ENCODE assay signal across 9 mouse cellular contexts in the genomic region with DNA sequence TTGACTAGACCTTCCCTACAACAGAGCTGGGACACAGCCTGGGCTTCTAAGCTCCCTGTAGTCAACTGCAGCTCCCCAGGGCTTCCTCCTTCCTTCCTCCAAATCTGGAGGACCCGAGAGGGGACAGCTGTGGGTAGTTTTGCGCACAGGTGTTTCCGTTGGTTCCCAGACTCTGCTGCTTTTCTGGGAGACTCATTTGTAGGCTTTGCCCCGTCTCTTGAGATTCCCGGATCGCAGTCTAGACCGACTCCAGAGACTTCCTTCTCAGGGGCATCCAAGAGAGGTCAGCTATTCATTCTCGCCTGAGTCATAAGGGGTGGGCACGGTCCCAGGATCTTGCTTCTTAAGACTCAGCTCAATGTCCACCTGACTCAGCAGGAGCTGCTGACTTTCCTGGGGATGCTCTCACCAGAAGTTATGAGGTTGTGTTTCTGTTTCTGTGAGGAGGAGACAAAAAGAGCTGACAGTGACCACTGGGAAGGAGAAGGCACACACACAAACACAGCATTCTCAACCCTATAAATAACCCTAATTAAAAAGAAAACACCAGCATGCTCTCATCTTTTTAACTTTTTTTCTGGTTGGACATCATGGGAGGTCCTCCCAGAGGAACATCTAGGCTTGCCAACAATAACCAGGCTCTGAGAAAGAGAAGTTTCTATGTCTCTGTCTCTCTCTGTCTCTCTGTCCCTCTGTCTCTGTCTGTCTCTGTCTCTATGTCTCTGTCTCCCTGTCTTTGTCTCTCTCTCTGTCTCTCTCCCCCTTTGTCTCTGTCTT.
DNase-seq lines count a peak whose midpoint lies in the region; ATAC-seq and TF ChIP-seq lines count a peak whose summit lies in the region.
"Had no signal": no experiment of that assay in that cellular context is flagged by ENCODE, and none has a peak within 500 bp of the region (broad histone marks: within the 10 kb centered on the region; RNA-seq: fewer than 3 reads in every experiment).

No protein-coding gene starts in this region.

- no peaks in the 10 kb centered on the region for H3K4me1 ChIP-seq in lung, postnatal 0 days (ENCODE audit: insufficient read depth, low read depth, low read length)
- peaks cover 25% of the 10 kb centered on the region for H3K4me1 ChIP-seq in thymus, adult 2 months (replicated peaks; ENCODE audit: control insufficient read depth, insufficient read depth, low read length)
- H3K4me1 ChIP-seq in hindbrain, embryonic 12.5 days = no peaks in the 10 kb centered on the region
- H3K4me1 ChIP-seq: liver, embryonic 12.5 days had no signal

- TF ChIP-seq POLR2A in thymus, adult 2 months (IDR thresholded peaks at IDR 0.05; ENCODE audit: control insufficient read depth, extremely low read depth, insufficient read depth, low read length, poor library complexity) = no peak

- H3K4me2 ChIP-seq in lung, postnatal 0 days (replicated peaks; ENCODE audit: low read depth, low read length) = no peak overlapping the region
- no peak overlapping the region for H3K4me2 ChIP-seq in hindbrain, embryonic 12.5 days (replicated peaks)
- H3K4me2 ChIP-seq: liver, embryonic 12.5 days had no signal

- H3K4me3 ChIP-seq in lung, postnatal 0 days (ENCODE audit: low read depth, low read length) = no peak overlapping the region
- H3K4me3 ChIP-seq in gastrocnemius, adult 2 months = peak overlapping the region; percentile 42
- H3K4me3 ChIP-seq in thymus, adult 2 months (ENCODE audit: control insufficient read depth, insufficient read depth, low read length) = no peak overlapping the region
- no peak overlapping the region for H3K4me3 ChIP-seq in hindbrain, embryonic 12.5 days
- H3K4me3 ChIP-seq: liver, embryonic 12.5 days had no signal

- no peak for DNase-seq in lung, postnatal 0 days (ENCODE audit: low spot score)
- no peak for DNase-seq in lung, postnatal 4 days
- peak; percentile 70 for DNase-seq in gastrocnemius, adult 2 months
- peak; percentile 48 to 62 for DNase-seq in kidney, adult 8-10 months
- peak; percentile 43 for DNase-seq in thymus, adult 2 months
- no peak for DNase-seq in left cerebral cortex, adult 9 months (ENCODE audit: low spot score in 2 of 2)

- H3K27me3 ChIP-seq in lung, postnatal 0 days (replicated peaks; ENCODE audit: insufficient read depth, low read length) = no peaks in the 10 kb centered on the region
- H3K27me3 ChIP-seq in thymus, adult 2 months (ENCODE audit: control insufficient read depth, insufficient read depth, low read length) = no peaks in the 10 kb centered on the region
- H3K27me3 ChIP-seq in hindbrain, embryonic 12.5 days = no peaks in the 10 kb centered on the region
- H3K27me3 ChIP-seq: liver, embryonic 12.5 days had no signal

- intact Hi-C loops in gastrocnemius, adult 2 months (cut with DNase I) = no loop called here

- no peaks in the 10 kb centered on the region for H3K36me3 ChIP-seq in lung, postnatal 0 days (ENCODE audit: insufficient read depth, low read length)
- no peaks in the 10 kb centered on the region for H3K36me3 ChIP-seq in thymus, adult 2 months (ENCODE audit: control insufficient read depth, insufficient read depth, low read length)
- H3K36me3 ChIP-seq in hindbrain, embryonic 12.5 days = no peaks in the 10 kb centered on the region
- H3K36me3 ChIP-seq: liver, embryonic 12.5 days had no signal

- TF ChIP-seq CTCF in lung, postnatal 0 days (IDR thresholded peaks at IDR 0.05) = no peak
- no peak for TF ChIP-seq CTCF in gastrocnemius, adult 2 months (IDR thresholded peaks at IDR 0.05)
- no peak for TF ChIP-seq CTCF in thymus, adult 2 months (IDR thresholded peaks at IDR 0.05; ENCODE audit: borderline replicate concordance, control insufficient read depth, extremely low read depth, insufficient read depth, low read length, poor library complexity)

- no peak overlapping the region for H3K27ac ChIP-seq in lung, postnatal 0 days (ENCODE audit: low read length)
- peak overlapping the region; percentile 59 for H3K27ac ChIP-seq in gastrocnemius, adult 2 months
- peak overlapping the region; percentile 31; the same call in 1 of the 2 replicates for H3K27ac ChIP-seq in thymus, adult 2 months (ENCODE audit: control insufficient read depth, insufficient read depth, low read length)
- H3K27ac ChIP-seq in hindbrain, embryonic 12.5 days = no peak overlapping the region
- H3K27ac ChIP-seq: liver, embryonic 12.5 days had no signal

- WGBS in lung, postnatal 0 days = 51% methylated on average over 9 of the region's 9 CpGs
- 31% methylated on average over 9 of the region's 9 CpGs for WGBS in thymus, adult 2 months
- WGBS in hindbrain, embryonic 12.5 days = 79% methylated on average over 9 of the region's 9 CpGs

- H3K9me3 ChIP-seq in lung, postnatal 0 days (ENCODE audit: low read length) = no peaks in the 10 kb centered on the region
- H3K9me3 ChIP-seq in hindbrain, embryonic 12.5 days (replicated peaks) = no peaks in the 10 kb centered on the region
- H3K9me3 ChIP-seq: liver, embryonic 12.5 days had no signal

- peak; percentile 58; the same call in 1 of the 2 replicates for ATAC-seq in lung, postnatal 0 days
- no peak for ATAC-seq in CD4-positive, CD25-positive, alpha-beta regulatory T cell, adult 4 months
- ATAC-seq in hindbrain, embryonic 12.5 days (ENCODE audit: low FRiP score) = no peak
- ATAC-seq: liver, embryonic 12.5 days had no signal

- H3K9ac ChIP-seq in lung, postnatal 0 days (replicated peaks; ENCODE audit: low read depth) = no peak overlapping the region
- no peak overlapping the region for H3K9ac ChIP-seq in hindbrain, embryonic 12.5 days
- H3K9ac ChIP-seq: liver, embryonic 12.5 days had no signal

- TF ChIP-seq EP300 in lung, postnatal 0 days (IDR thresholded peaks at IDR 0.05) = no peak

Comparison
In these comparisons a context has a peak if more than half of its experiments do, and no peak if none do; other contexts are left out.
1. DNase-seq: peak in gastrocnemius, adult 2 months (single experiment), kidney, adult 8-10 months (2 of 2) and thymus, adult 2 months (single experiment); none in lung, postnatal 0 days (single experiment), lung, postnatal 4 days (0 of 2) and left cerebral cortex, adult 9 months (0 of 2).
2. H3K27ac ChIP-seq: peak in gastrocnemius, adult 2 months (single experiment) and thymus, adult 2 months (single experiment); none in lung, postnatal 0 days (single experiment) and hindbrain, embryonic 12.5 days (single experiment).